Mouse (Mus musculus) limb, embryonic 14.5 days (tissue): ENCODE measurements around the gene Ctps. TPM values are rescaled to one million over a fixed set of nuclear protein-coding genes. Genes with fewer than 3 reads are reported as not detected.

Source experiments
- ATAC-seq: fragments of 200-750 bp; cut with Nextera tagmentation; 2 replicates; pipeline ENCODE4 v1.8.0; 2017; ENCODE audit warnings: low read depth, moderate number of reproducible peaks, moderate TSS enrichment; ENCODE audit not compliant: low FRiP score
- DNase-seq: peaks from one replicate; pipeline ENCODE4 v3.0.0-alpha.2; 2015; ENCODE audit warnings: low spot score
- H3K27ac ChIP-seq: fragments of 300-500 bp; sonication (generic); replicated peaks from 2 replicates; pipeline ENCODE4 v1.5.1; 2014; ENCODE audit warnings: low read depth, mild to moderate bottlenecking, low read length, moderate library complexity, mixed read lengths
- H3K27me3 ChIP-seq: fragments of 300-500 bp; sonication (generic); 2 replicates; pipeline ENCODE4 v1.6.1; 2014; ENCODE audit warnings: low read length, mixed read lengths; ENCODE audit not compliant: control insufficient read depth, insufficient read depth
- H3K36me3 ChIP-seq: fragments of 300-500 bp; sonication (generic); 2 replicates; pipeline ENCODE4 v1.6.1; 2014; ENCODE audit warnings: mild to moderate bottlenecking, low read length, moderate library complexity, mixed read lengths; ENCODE audit not compliant: control insufficient read depth, insufficient read depth
- H3K4me1 ChIP-seq: fragments of 300-500 bp; sonication (generic); 2 replicates; pipeline ENCODE4 v1.6.1; 2014; ENCODE audit warnings: antibody characterized with exemption, low read length, mixed read lengths; ENCODE audit not compliant: control insufficient read depth, insufficient read depth
- H3K4me2 ChIP-seq: fragments of 300-500 bp; sonication (generic); replicated peaks from 2 replicates; pipeline ENCODE4 v1.6.1; 2014; ENCODE audit warnings: low read depth, mild to moderate bottlenecking, low read length, moderate library complexity; ENCODE audit not compliant: severe bottlenecking
- H3K4me3 ChIP-seq: fragments of 300-500 bp; sonication (generic); replicated peaks from 2 replicates; pipeline ENCODE4 v1.5.1; 2014; ENCODE audit warnings: low read length
- H3K9ac ChIP-seq: fragments of 300-500 bp; sonication (generic); 2 replicates; pipeline ENCODE4 v1.6.1; 2014; ENCODE audit warnings: mild to moderate bottlenecking, low read depth, low read length, moderate library complexity; ENCODE audit not compliant: severe bottlenecking
- H3K9me3 ChIP-seq: fragments of 300-500 bp; sonication (generic); 2 replicates; pipeline ENCODE4 v1.6.1; 2016; ENCODE audit warnings: low read length; ENCODE audit not compliant: control insufficient read depth
- POLR2A ChIP-seq: fragments of 200-500 bp; IDR thresholded peaks from 2 replicates; pipeline ENCODE4 v1.8.0; 2012; ENCODE audit warnings: inconsistent platforms, mild to moderate bottlenecking, moderate library complexity, borderline replicate concordance; ENCODE audit not compliant: insufficient read depth, insufficient read length; ENCODE audit errors: extremely low read depth
- WGBS: fragments of 180-500 bp; shearing (Covaris S2); extraction: QIAGEN DNeasy Blood & Tissue Kit; methylation state at CpG from one replicate; pipeline ENCODE4 v1.1.7; 2014; 5-methylcytosine and 5-hydroxymethylcytosine counted together
- polyA plus RNA-seq, 2 experiments: library from polyadenylated mRNA; depleted of rRNA in 1 of 2; stranded (reverse) in 1 of 2; unstranded in 1 of 2; fragments of >200 nt; fragmentation: Nextera tagmentation in 1 of 2; extraction: Ambion mirVana in 1 of 2; gene quantifications; 2 replicates each; pipeline versions ENCODE4 v1.2.1 to v1.2.3; 2012 to 2014

Ctps gene
- polyA plus RNA-seq (2012; rRNA removed) (42.4 and 48.3 TPM in 2 replicates), polyA plus RNA-seq (2014; fragmentation: Nextera tagmentation; extraction: Ambion mirVana) (77.6 and 83.9 TPM in 2 replicates)

GRCm38 (mm10) chr4:120569486-120570437, at the start of gene Ctps:
Gene Ctps, minus strand, starts transcription at chr4:120570276.
- Histone ChIP-seq H3K9me3 (no peaks in the 10 kb centered on the region), H3K4me3 (peak within 1 kb of the TSS; percentile 78), H3K4me1 (peaks cover 34% of the 10 kb centered on the region), H3K27ac (peak within 1 kb of the TSS; percentile 92), H3K27me3 (no peaks in the 10 kb centered on the region), H3K9ac (peak within 1 kb of the TSS; percentile 82), H3K36me3 (peaks cover 9% of the 10 kb centered on the region), H3K4me2 (peak within 1 kb of the TSS; percentile 56)
- DNase-seq (peak; percentile 94), ATAC-seq (peak; percentile 96)
- WGBS = under 1% methylated on average over 80 of the region's 97 CpGs
- TF ChIP-seq POLR2A = peak; percentile 85; the same call in 1 of the 2 replicates

GRCm38 (mm10) chr4:120616199-120617025, 46.3 kb upstream of the Ctps start:
- Histone ChIP-seq H3K9me3 (no peaks in the 10 kb centered on the region), H3K4me1 (no peaks in the 10 kb centered on the region), H3K27ac (no peak overlapping the region), H3K4me2 (no peak overlapping the region), H3K27me3 (no peaks in the 10 kb centered on the region), H3K36me3 (no peaks in the 10 kb centered on the region), H3K4me3 (no peak overlapping the region), H3K9ac (no peak overlapping the region)
- TF ChIP-seq POLR2A = no peak
- ATAC-seq (no peak), DNase-seq (no peak)
- 69% methylated on average over 13 of the region's 13 CpGs for WGBS

GRCm38 (mm10) chr4:120615528-120616081, 45.5 kb upstream of the Ctps start:
- Histone ChIP-seq H3K4me1 (no peaks in the 10 kb centered on the region), H3K27ac (no peak overlapping the region), H3K9ac (no peak overlapping the region; the same call in 1 of the 2 replicates), H3K27me3 (no peaks in the 10 kb centered on the region), H3K36me3 (no peaks in the 10 kb centered on the region), H3K9me3 (no peaks in the 10 kb centered on the region), H3K4me3 (no peak overlapping the region), H3K4me2 (no peak overlapping the region)
- 35% methylated on average over 10 of the region's 10 CpGs for WGBS
- TF ChIP-seq POLR2A = no peak
- ATAC-seq (no peak), DNase-seq (no peak)

GRCm38 (mm10) chr4:120614644-120615043, 44.6 kb upstream of the Ctps start:
- no peak for TF ChIP-seq POLR2A
- ATAC-seq (no peak), DNase-seq (no peak)
- 82% methylated on average over 9 of the region's 9 CpGs for WGBS
- H3K9me3 ChIP-seq = no peaks in the 10 kb centered on the region
- no peak overlapping the region for H3K4me2 ChIP-seq
- no peaks in the 10 kb centered on the region for H3K36me3 ChIP-seq
- H3K27me3 ChIP-seq = no peaks in the 10 kb centered on the region
- H3K4me3 ChIP-seq = no peak overlapping the region
- no peak overlapping the region for H3K9ac ChIP-seq
- H3K4me1 ChIP-seq = no peaks in the 10 kb centered on the region
- no peak overlapping the region for H3K27ac ChIP-seq
